20 mouse cellular contexts compared by ENCODE assay signal in genomic region chrX:71475992-71476391, GRCm38 (mm10). TPM values are rescaled to one million over a fixed set of nuclear protein-coding genes. Genes with fewer than 3 reads are reported as not detected.
DNase-seq lines count a peak whose midpoint lies in the region; ATAC-seq and TF ChIP-seq lines count a peak whose summit lies in the region.
"Had no signal": no experiment of that assay in that cellular context is flagged by ENCODE, and none has a peak within 500 bp of the region (broad histone marks: within the 10 kb centered on the region; RNA-seq: fewer than 3 reads in every experiment).

No protein-coding gene starts in this region.

- WGBS in embryonic facial prominence, embryonic 14.5 days: 36% methylated on average over 3 of the region's 3 CpGs
- 57% methylated on average over 3 of the region's 3 CpGs for WGBS in liver, embryonic 15.5 days (ENCODE audit: insufficient replicate concordance)
- WGBS in lung, adult 2 months: 75% methylated on average over 3 of the region's 3 CpGs

- no peak overlapping the region for H3K9ac ChIP-seq in embryonic facial prominence, embryonic 14.5 days (ENCODE audit: low read depth, low read length)
- no peak overlapping the region for H3K9ac ChIP-seq in liver, embryonic 15.5 days
- H3K9ac ChIP-seq: forebrain, embryonic 13.5 days; limb, embryonic 12.5 days; lung, embryonic 14.5 days had no signal

- TF ChIP-seq CTCF in lung, adult 2 months (IDR thresholded peaks at IDR 0.05; ENCODE audit: insufficient read depth, low read length): no peak

- TF ChIP-seq POLR2A in lung, adult 2 months (IDR thresholded peaks at IDR 0.05; ENCODE audit: borderline replicate concordance, extremely low read depth, low read depth, low read length): no peak

- no peaks in the 10 kb centered on the region for H3K27me3 ChIP-seq in embryonic facial prominence, embryonic 14.5 days (replicated peaks; ENCODE audit: control insufficient read depth, insufficient read depth, low read length)
- no peaks in the 10 kb centered on the region for H3K27me3 ChIP-seq in liver, embryonic 15.5 days
- H3K27me3 ChIP-seq: forebrain, embryonic 13.5 days; limb, embryonic 12.5 days had no signal

- no peak overlapping the region for H3K27ac ChIP-seq in embryonic facial prominence, embryonic 14.5 days (replicated peaks; ENCODE audit: low read depth, low read length)
- peak overlapping the region; percentile 80; the same call in 1 of the 2 replicates for H3K27ac ChIP-seq in liver, embryonic 15.5 days (replicated peaks)
- H3K27ac ChIP-seq: forebrain, embryonic 13.5 days; heart, embryonic 10.5 days; limb, embryonic 12.5 days had no signal

- no peak overlapping the region for H3K4me3 ChIP-seq in embryonic facial prominence, embryonic 14.5 days (ENCODE audit: low read depth, low read length)
- no peak overlapping the region for H3K4me3 ChIP-seq in liver, embryonic 15.5 days (replicated peaks)
- H3K4me3 ChIP-seq in lung, adult 2 months (replicated peaks; ENCODE audit: extremely low read depth, low read depth, low read length): no peak overlapping the region
- H3K4me3 ChIP-seq: erythroblast, embryonic 14.5 days; forebrain, embryonic 13.5 days; heart, embryonic 10.5 days; limb, embryonic 12.5 days had no signal

- H3K4me1 ChIP-seq in embryonic facial prominence, embryonic 14.5 days (ENCODE audit: control insufficient read depth, insufficient read depth, low read length): peaks cover 3% of the 10 kb centered on the region; the same call in 1 of the 2 replicates
- peaks cover 31% of the 10 kb centered on the region for H3K4me1 ChIP-seq in liver, embryonic 15.5 days (replicated peaks)
- no peaks in the 10 kb centered on the region for H3K4me1 ChIP-seq in lung, adult 2 months (ENCODE audit: control insufficient read depth, insufficient read depth, low read length)
- H3K4me1 ChIP-seq: forebrain, embryonic 13.5 days; heart, embryonic 10.5 days had no signal

- DNase-seq in embryo, embryonic 10 days (ENCODE audit: low spot score): peak; percentile 21
- DNase-seq in embryo, embryonic 9.5 days (ENCODE audit: extremely low spot score): no peak
- DNase-seq in NIH3T3 (ENCODE audit: low read depth): peak; percentile 18
- peak; percentile 69 for DNase-seq in embryonic facial prominence, embryonic 14.5 days (ENCODE audit: low spot score)
- no peak for DNase-seq in layer of hippocampus, postnatal 36 days
- no peak for DNase-seq in frontal cortex, adult 2 months (ENCODE audit: extremely low spot score in 1 of 2, low spot score in 1 of 2)
- no peak for DNase-seq in lung, adult 2 months
- DNase-seq: cerebellum, adult 2 months; gastrocnemius, postnatal 36 days; kidney, adult 2 months; kidney, postnatal 36 days; layer of hippocampus, adult 9-11 months; lung, embryonic 14.5 days; lung, postnatal 36 days; right cerebral cortex, postnatal 25 days had no signal

- H3K9me3 ChIP-seq in embryonic facial prominence, embryonic 14.5 days (ENCODE audit: control insufficient read depth, low read length): no peaks in the 10 kb centered on the region
- no peaks in the 10 kb centered on the region for H3K9me3 ChIP-seq in liver, embryonic 15.5 days (replicated peaks)
- H3K9me3 ChIP-seq: forebrain, embryonic 13.5 days; heart, embryonic 10.5 days; limb, embryonic 12.5 days had no signal

- 0 out of 2 replicates have a peak, but pooled peaks have one; percentile 57 for ATAC-seq in embryonic facial prominence, embryonic 14.5 days (ENCODE audit: low read depth)
- no peak for ATAC-seq in liver, embryonic 15.5 days (ENCODE audit: insufficient read depth)
- ATAC-seq: forebrain, embryonic 13.5 days had no signal

- H3K4me2 ChIP-seq in embryonic facial prominence, embryonic 14.5 days (ENCODE audit: low read depth, low read length): no peak overlapping the region
- no peak overlapping the region for H3K4me2 ChIP-seq in liver, embryonic 15.5 days
- H3K4me2 ChIP-seq: forebrain, embryonic 13.5 days; limb, embryonic 12.5 days; lung, embryonic 14.5 days had no signal

- no peaks in the 10 kb centered on the region for H3K36me3 ChIP-seq in embryonic facial prominence, embryonic 14.5 days (ENCODE audit: control insufficient read depth, insufficient read depth, low read length)
- no peaks in the 10 kb centered on the region; the same call in 1 of the 2 replicates for H3K36me3 ChIP-seq in liver, embryonic 15.5 days (replicated peaks)
- H3K36me3 ChIP-seq: heart, embryonic 10.5 days; limb, embryonic 12.5 days had no signal

RNA-seq across cellular contexts. Expression of gene Cd99l2, which starts 16.7 kb away (rescaled TPM):
- 27.6 and 31.2 TPM in 2 replicates for polyA plus RNA-seq in embryonic facial prominence, embryonic 14.5 days (2014; fragmentation: Nextera tagmentation; extraction: Ambion mirVana)
- polyA plus RNA-seq in liver, embryonic 15.5 days (2015; fragmentation: Nextera tagmentation; extraction: Ambion mirVana): 10.8 and 11.6 TPM in 2 replicates
- 10 to 100 TPM; 49.1 to 52.2 TPM for total RNA-seq in layer of hippocampus, postnatal 36 days (2021)
- 45.1 and 51.3 TPM in 2 replicates for polyA plus RNA-seq in frontal cortex, adult 2 months (2012; rRNA removed)
- polyA plus RNA-seq in lung, adult 2 months (2012; rRNA removed): 15.2 and 51.2 TPM in 2 replicates

Comparison
In these comparisons a context has a peak if more than half of its experiments do, and no peak if none do; other contexts are left out.
1. DNase-seq: peak in embryo, embryonic 10 days (single experiment), NIH3T3 (single experiment) and embryonic facial prominence, embryonic 14.5 days (single experiment); none in embryo, embryonic 9.5 days (single experiment), layer of hippocampus, postnatal 36 days (0 of 2), frontal cortex, adult 2 months (0 of 2) and lung, adult 2 months (single experiment).